In the genomic region with DNA sequence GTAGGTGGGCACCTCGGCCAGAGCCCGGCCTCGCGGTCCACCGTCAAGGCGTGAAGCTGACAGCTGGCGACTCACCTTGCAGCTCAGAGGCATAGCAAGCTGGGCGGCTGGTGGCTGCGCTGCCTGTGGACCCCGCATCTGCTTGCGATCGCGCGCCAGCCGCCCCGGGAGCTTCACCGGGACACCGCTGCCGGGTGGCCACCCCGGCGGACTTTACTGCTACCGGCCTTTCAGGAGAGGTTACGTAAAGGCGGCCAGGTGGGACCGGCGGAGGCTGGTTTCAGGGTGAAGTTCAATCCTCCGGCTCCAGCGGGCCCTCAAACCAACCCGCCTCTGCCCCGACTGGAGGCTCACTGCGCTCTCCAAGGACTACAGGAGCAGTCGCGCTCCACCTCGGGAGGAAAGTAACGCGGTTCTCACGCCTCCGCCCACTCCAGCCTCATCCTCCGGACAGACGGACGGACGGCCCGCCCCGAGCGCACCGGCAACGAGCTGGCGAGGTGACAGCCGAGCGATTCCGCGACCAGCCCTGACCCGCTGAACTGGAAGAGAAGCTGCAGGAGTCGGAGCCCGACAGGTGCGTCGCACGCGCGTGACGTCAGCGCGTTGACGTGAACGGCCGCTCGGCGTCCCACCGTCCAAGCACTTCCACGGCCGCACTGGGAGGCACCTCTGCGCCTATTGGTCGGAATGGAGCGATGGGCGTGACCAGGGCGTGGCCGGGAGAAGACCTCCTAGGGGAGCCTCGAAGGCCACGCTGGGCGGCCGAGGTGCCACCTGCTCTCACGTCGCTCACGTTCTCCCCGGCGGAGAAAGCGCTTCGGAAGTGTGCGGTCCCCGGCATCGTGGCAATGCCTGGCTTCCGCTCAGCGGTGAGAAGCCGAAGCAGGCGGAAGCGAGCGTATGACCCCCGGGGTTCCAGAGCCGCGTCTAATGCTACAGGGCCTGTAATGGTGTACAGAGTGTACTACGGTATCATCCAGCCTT, we compare ENCODE assay signal across 8 mouse cellular contexts. TPM values are rescaled to one million over a fixed set of nuclear protein-coding genes. Genes with fewer than 3 reads are reported as not detected.
A peak's percentile ranks its signal among the peaks of the same experiment; 100 is the strongest.
DNase-seq lines count a peak whose midpoint lies in the region; ATAC-seq lines count a peak whose summit lies in the region.

A gene (minus strand): TSS at position 600 of the 987 bp plus-strand sequence.

- H3K27ac ChIP-seq in intestine, embryonic 14.5 days (ENCODE audit: low read depth), result peak within 1 kb of the TSS; percentile 80

- H3K4me3 ChIP-seq in intestine, embryonic 14.5 days (ENCODE audit: low read depth, low read length), result peak within 1 kb of the TSS; percentile 82

- ATAC-seq in intestine, embryonic 14.5 days (replicated peaks; ENCODE audit: low FRiP score, low TSS enrichment, low read depth), result peak; percentile 100

- H3K4me1 ChIP-seq in intestine, embryonic 14.5 days (replicated peaks; ENCODE audit: control insufficient read depth, insufficient read depth, low read length), result 0 out of 2 replicates have a peak, but pooled peaks cover 3% of the 10 kb centered on the region

- intact Hi-C loops in left cerebral cortex, postnatal 14 days (cut with DNase I), result loop anchor here (10.0 kb wide), 1 partner anchor 478 kb away; a partner anchor contains a TSS

- DNase-seq in adrenal gland, adult 18-20 months (ENCODE audit: low spot score in 2 of 2), result peak; percentile 94
- DNase-seq in embryo, embryonic 11 days, result peak; percentile 98
- peak; percentile 95 for DNase-seq in gastrocnemius, postnatal 25 days
- peak; percentile 98 for DNase-seq in intestine, embryonic 14.5 days (ENCODE audit: low spot score)
- DNase-seq in left cerebral cortex, postnatal 14 days (ENCODE audit: low spot score in 2 of 2), result peak; percentile 97 to 98
- DNase-seq in mesoderm, embryonic 11.5 days (ENCODE audit: low read depth, low spot score), result peak; percentile 98
- peak; percentile 97 to 98 for DNase-seq in right cerebral cortex, postnatal 36 days (ENCODE audit: low spot score in 2 of 2)
- peak; percentile 98 for DNase-seq in yolk sac, embryonic 10.5 days (ENCODE audit: low spot score)

- WGBS in intestine, embryonic 14.5 days, result under 1% methylated on average over 95 of the region's 101 CpGs

- no peaks in the 10 kb centered on the region for H3K9me3 ChIP-seq in intestine, embryonic 14.5 days (ENCODE audit: control insufficient read depth, low read length)

- peak within 1 kb of the TSS; percentile 58 for H3K9ac ChIP-seq in intestine, embryonic 14.5 days (ENCODE audit: low read length)

- H3K36me3 ChIP-seq in intestine, embryonic 14.5 days (ENCODE audit: control insufficient read depth, insufficient read depth, low read length), result no peaks in the 10 kb centered on the region

- peak within 1 kb of the TSS; percentile 87 for H3K4me2 ChIP-seq in intestine, embryonic 14.5 days (ENCODE audit: low read length)

- H3K27me3 ChIP-seq in intestine, embryonic 14.5 days (replicated peaks; ENCODE audit: control insufficient read depth, insufficient read depth, low read length), result no peaks in the 10 kb centered on the region

RNA-seq across cellular contexts. Expression of the gene that starts here (rescaled TPM):
- total RNA-seq in adrenal gland, adult 18-20 months (2021), result 10 to 100 TPM; 34.3 to 43.4 TPM
- 10 to 100 TPM; 24.2 to 25.3 TPM for total RNA-seq in gastrocnemius, postnatal 25 days (2021)
- 26.4 and 27.5 TPM in 2 replicates for polyA plus RNA-seq in intestine, embryonic 14.5 days (2014; fragmentation: Nextera tagmentation; extraction: Ambion mirVana)
- total RNA-seq in left cerebral cortex, postnatal 14 days (2021), result 100 to 1,000 TPM; 142 to 144 TPM

Comparison
In these comparisons a context has a peak if more than half of its experiments do, and no peak if none do; other contexts are left out.
1. Peak in every context shown above with its lines: DNase-seq, ATAC-seq, H3K4me3 ChIP-seq and H3K27ac ChIP-seq.